Mouse (Mus musculus) forebrain, embryonic 12.5 days (tissue): Measurements from ENCODE around the gene Cep72. TPM values are rescaled to one million over a fixed set of nuclear protein-coding genes. Genes with fewer than 3 reads are reported as not detected.
"Not testable (repeated sequence)": the region's sequence is repeated elsewhere in the genome, so short reads cannot be mapped to it uniquely, and the experiment has no call there.

ENCODE experiments used
- ATAC-seq: fragments of 200-750 bp; cut with Nextera tagmentation; 2 replicates; pipeline ENCODE4 v1.8.0; 2017; ENCODE audit warnings: moderate TSS enrichment; ENCODE audit not compliant: low FRiP score
- H3K27ac ChIP-seq: fragments of 300-500 bp; sonication (generic); 2 replicates; pipeline ENCODE4 v1.5.1; 2016; ENCODE audit warnings: mild to moderate bottlenecking
- H3K27me3 ChIP-seq: fragments of 300-500 bp; sonication (generic); 2 replicates; pipeline ENCODE4 v1.6.1; 2016; ENCODE audit warnings: mild to moderate bottlenecking
- H3K36me3 ChIP-seq: fragments of 300-500 bp; sonication (generic); replicated peaks from 2 replicates; pipeline ENCODE4 v1.6.1; 2016; ENCODE audit warnings: mild to moderate bottlenecking
- H3K4me1 ChIP-seq: fragments of 300-500 bp; sonication (generic); 2 replicates; pipeline ENCODE4 v1.6.1; 2016
- H3K4me2 ChIP-seq: fragments of 300-500 bp; sonication (generic); 2 replicates; pipeline ENCODE4 v1.6.1; 2016; ENCODE audit warnings: mild to moderate bottlenecking, moderate library complexity
- H3K4me3 ChIP-seq: fragments of 300-500 bp; sonication (generic); replicated peaks from 2 replicates; pipeline ENCODE4 v1.5.1; 2016; ENCODE audit warnings: mild to moderate bottlenecking
- H3K9ac ChIP-seq: fragments of 300-500 bp; sonication (generic); 2 replicates; pipeline ENCODE4 v1.6.1; 2016; ENCODE audit warnings: mild to moderate bottlenecking
- H3K9me3 ChIP-seq: fragments of 300-500 bp; sonication (generic); 2 replicates; pipeline ENCODE4 v1.6.1; 2016
- WGBS: fragments of 180-500 bp; shearing (Covaris S2); methylation state at CpG from one replicate; pipeline ENCODE4 v1.1.7; 2016; 5-methylcytosine and 5-hydroxymethylcytosine counted together
- polyA plus RNA-seq: library from polyadenylated mRNA; unstranded; fragments of >200 nt; fragmentation: Nextera tagmentation; extraction: Ambion mirVana; gene quantifications from 2 replicates; pipeline ENCODE4 v1.2.1, GENCODE M21; 2016

Cep72 gene
- polyA plus RNA-seq: 19.1 and 24.8 TPM in 2 replicates

GRCm38 (mm10) chr13:74061613-74062377, at the start of gene Cep72:
Cep72 (minus strand) TSS chr13:74062299.
- peak within 1 kb of the TSS; percentile 85 for H3K27ac ChIP-seq
- peak within 1 kb of the TSS; percentile 86 for H3K4me3 ChIP-seq
- peaks cover 6% of the 10 kb centered on the region; the same call in 1 of the 2 replicates for H3K4me1 ChIP-seq
- peak within 1 kb of the TSS; percentile 68 for H3K9ac ChIP-seq
- peak; percentile 99 for ATAC-seq
- peak within 1 kb of the TSS; percentile 52 for H3K4me2 ChIP-seq
- H3K36me3 ChIP-seq: peaks cover 11% of the 10 kb centered on the region
- 4% methylated on average over 48 of the region's 48 CpGs for WGBS
- H3K9me3 ChIP-seq: no peaks in the 10 kb centered on the region
- H3K27me3 ChIP-seq: no peaks in the 10 kb centered on the region

- no peak for ATAC-seq
- H3K4me2 ChIP-seq: no peak overlapping the region
- no peak overlapping the region for H3K9ac ChIP-seq
- no peak overlapping the region for H3K4me3 ChIP-seq
- H3K27ac ChIP-seq: no peak overlapping the region
- no peaks in the 10 kb centered on the region for H3K9me3 ChIP-seq
- no peaks in the 10 kb centered on the region for H3K36me3 ChIP-seq
- H3K27me3 ChIP-seq: no peaks in the 10 kb centered on the region
- 83% methylated on average over 2 of the region's 2 CpGs for WGBS
- no peaks in the 10 kb centered on the region for H3K4me1 ChIP-seq
These were observed 45.3 kb upstream of the Cep72 start for GRCm38 (mm10) chr13:74107410-74107809.

- Histone ChIP-seq H3K9ac (no peak overlapping the region), H3K4me1 (no peaks in the 10 kb centered on the region), H3K27me3 (no peaks in the 10 kb centered on the region), H3K4me2 (no peak overlapping the region), H3K36me3 (no peaks in the 10 kb centered on the region), H3K27ac (no peak overlapping the region), H3K9me3 (no peaks in the 10 kb centered on the region), H3K4me3 (no peak overlapping the region)
- no peak for ATAC-seq
- WGBS: 86% methylated on average over 7 of the region's 7 CpGs
These were observed 42.3 kb upstream of the Cep72 start for GRCm38 (mm10) chr13:74104417-74104816.

GRCm38 (mm10) chr13:74102831-74103582, 40.9 kb upstream of the Cep72 start:
- Histone ChIP-seq H3K9ac (no peak overlapping the region), H3K27me3 (no peaks in the 10 kb centered on the region), H3K27ac (no peak overlapping the region), H3K4me2 (no peak overlapping the region), H3K4me1 (no peaks in the 10 kb centered on the region), H3K4me3 (no peak overlapping the region), H3K36me3 (no peaks in the 10 kb centered on the region), H3K9me3 (no peaks in the 10 kb centered on the region)
- ATAC-seq: no peak
- WGBS: 83% methylated on average over 4 of the region's 4 CpGs

- Histone ChIP-seq H3K27me3 (no peaks in the 10 kb centered on the region), H3K9me3 (no peaks in the 10 kb centered on the region), H3K4me2 (no peak overlapping the region), H3K36me3 (no peaks in the 10 kb centered on the region), H3K9ac (no peak overlapping the region), H3K27ac (no peak overlapping the region), H3K4me3 (no peak overlapping the region), H3K4me1 (no peaks in the 10 kb centered on the region)
- 88% methylated on average over 8 of the region's 8 CpGs for WGBS
- ATAC-seq: no peak
These were observed 40.2 kb upstream of the Cep72 start for GRCm38 (mm10) chr13:74102108-74102830.

- H3K9ac ChIP-seq: no peak overlapping the region
- no peak for ATAC-seq
- no peaks in the 10 kb centered on the region for H3K36me3 ChIP-seq
- H3K4me3 ChIP-seq: no peak overlapping the region
- no peak overlapping the region for H3K4me2 ChIP-seq
- 87% methylated on average over 6 of the region's 6 CpGs for WGBS
- no peaks in the 10 kb centered on the region for H3K4me1 ChIP-seq
- H3K9me3 ChIP-seq: no peaks in the 10 kb centered on the region
- H3K27me3 ChIP-seq: no peaks in the 10 kb centered on the region
- no peak overlapping the region for H3K27ac ChIP-seq
These were observed 36.8 kb upstream of the Cep72 start for GRCm38 (mm10) chr13:74098913-74099312.

GRCm38 (mm10) chr13:74096715-74097363, 34.7 kb upstream of the Cep72 start:
- peak; percentile 63; the same call in 1 of the 2 replicates for ATAC-seq
- H3K9me3 ChIP-seq: no peaks in the 10 kb centered on the region
- WGBS: 21% methylated on average over 2 of the region's 2 CpGs

GRCm38 (mm10) chr13:74095936-74096335, 33.8 kb upstream of the Cep72 start:
- Histone ChIP-seq H3K4me1 (no peaks in the 10 kb centered on the region), H3K9ac (no peak overlapping the region), H3K4me2 (no peak overlapping the region), H3K36me3 (no peaks in the 10 kb centered on the region), H3K27me3 (no peaks in the 10 kb centered on the region), H3K27ac (no peak overlapping the region), H3K4me3 (no peak overlapping the region), H3K9me3 (no peaks in the 10 kb centered on the region)
- 70% methylated on average over 2 of the region's 2 CpGs for WGBS
- ATAC-seq: no peak

More at GRCm38 (mm10) chr13:74096715-74097363, 34.7 kb upstream of the Cep72 start:
- Histone ChIP-seq H3K4me2 (no peak overlapping the region), H3K36me3 (no peaks in the 10 kb centered on the region), H3K27me3 (no peaks in the 10 kb centered on the region), H3K27ac (no peak overlapping the region), H3K4me3 (no peak overlapping the region), H3K9ac (no peak overlapping the region), H3K4me1 (no peaks in the 10 kb centered on the region)

- H3K4me3 ChIP-seq: no peak overlapping the region
- ATAC-seq: no peak
- no peak overlapping the region for H3K27ac ChIP-seq
- no peaks in the 10 kb centered on the region for H3K36me3 ChIP-seq
- no peaks in the 10 kb centered on the region for H3K27me3 ChIP-seq
- H3K4me2 ChIP-seq: no peak overlapping the region
- no peak overlapping the region for H3K9ac ChIP-seq
- H3K9me3 ChIP-seq: no peaks in the 10 kb centered on the region
- no peaks in the 10 kb centered on the region; the same call in 1 of the 2 replicates for H3K4me1 ChIP-seq
- 75% methylated on average over 3 of the region's 3 CpGs for WGBS
These were observed 28.2 kb upstream of the Cep72 start for GRCm38 (mm10) chr13:74090265-74090664.

GRCm38 (mm10) chr13:74073369-74073768, 11.3 kb upstream of the Cep72 start:
- ATAC-seq: no peak
- Histone ChIP-seq H3K4me1 (no peaks in the 10 kb centered on the region), H3K9ac (no peak overlapping the region), H3K4me2 (no peak overlapping the region), H3K27ac (no peak overlapping the region), H3K27me3 (no peaks in the 10 kb centered on the region), H3K4me3 (no peak overlapping the region), H3K36me3 (no peaks in the 10 kb centered on the region), H3K9me3 (no peaks in the 10 kb centered on the region)
- 87% methylated on average over 7 of the region's 7 CpGs for whole genome bisulfite sequencing

- H3K9ac ChIP-seq: no peak overlapping the region
- no peak overlapping the region for H3K4me3 ChIP-seq
- no peak for ATAC-seq
- no peaks in the 10 kb centered on the region for H3K27me3 ChIP-seq
- no peaks in the 10 kb centered on the region for H3K9me3 ChIP-seq
- H3K27ac ChIP-seq: no peak overlapping the region
- 73% methylated on average over 3 of the region's 3 CpGs for WGBS
- H3K36me3 ChIP-seq: no peaks in the 10 kb centered on the region
- H3K4me1 ChIP-seq: no peaks in the 10 kb centered on the region
- H3K4me2 ChIP-seq: no peak overlapping the region
These were observed 9.6 kb upstream of the Cep72 start for GRCm38 (mm10) chr13:74071714-74072113.

- H3K27me3 ChIP-seq, H3K27ac ChIP-seq, H3K9me3 ChIP-seq, ATAC-seq, H3K36me3 ChIP-seq, H3K9ac ChIP-seq, H3K4me1 ChIP-seq, H3K4me2 ChIP-seq, H3K4me3 ChIP-seq: not testable (repeated sequence)
- WGBS: 91% methylated on average over 1 of the region's 1 CpGs
These were observed 9.1 kb upstream of the Cep72 start for GRCm38 (mm10) chr13:74071244-74071643.
